Mouse (Mus musculus): ENCODE data around the gene Tlcd2. TPM values are rescaled to one million over a fixed set of nuclear protein-coding genes. Genes with fewer than 3 reads are reported as not detected.

Tlcd2 gene
- 22.6 and 24.5 TPM in 2 replicates for polyA plus RNA-seq (2015; fragmentation: Nextera tagmentation; extraction: Ambion mirVana)

GRCm38 (mm10) chr11:75460844-75461742, at the start of gene Tlcd2:
Tlcd2 (plus strand) TSS chr11:75461715.
- Histone ChIP-seq H3K27me3 (no peaks in the 10 kb centered on the region), H3K4me1 (peaks cover 37% of the 10 kb centered on the region), H3K4me2 (peak within 1 kb of the TSS; percentile 97), H3K4me3 (replicated peaks) (peak within 1 kb of the TSS; percentile 82), H3K36me3 (peaks cover 18% of the 10 kb centered on the region), H3K9ac (peak within 1 kb of the TSS; percentile 68), H3K9me3 (replicated peaks) (no peaks in the 10 kb centered on the region), H3K27ac (peak within 1 kb of the TSS; percentile 98)
- under 1% methylated on average over 46 of the region's 46 CpGs for WGBS
- peak; percentile 91 for ATAC-seq (replicated peaks; ENCODE audit: low FRiP score)

- Histone ChIP-seq H3K9ac (no peak overlapping the region), H3K36me3 (peaks cover 20% of the 10 kb centered on the region), H3K27me3 (no peaks in the 10 kb centered on the region), H3K4me3 (replicated peaks) (no peak overlapping the region), H3K9me3 (replicated peaks) (no peaks in the 10 kb centered on the region), H3K27ac (no peak overlapping the region), H3K4me2 (no peak overlapping the region), H3K4me1 (peaks cover 3% of the 10 kb centered on the region; the same call in 1 of the 2 replicates)
- whole genome bisulfite sequencing, result 60% methylated on average over 7 of the region's 7 CpGs
- no peak for ATAC-seq (replicated peaks; ENCODE audit: low FRiP score)
Measured at GRCm38 (mm10) chr11:75415096-75415495, 46.4 kb upstream of the Tlcd2 start.

- no peaks in the 10 kb centered on the region for H3K27me3 ChIP-seq
- no peak overlapping the region for H3K27ac ChIP-seq
- H3K4me3 ChIP-seq (replicated peaks), result no peak overlapping the region
- H3K9me3 ChIP-seq (replicated peaks), result no peaks in the 10 kb centered on the region
- peaks cover 14% of the 10 kb centered on the region; the same call in 1 of the 2 replicates for H3K36me3 ChIP-seq
- no peak overlapping the region for H3K9ac ChIP-seq
- H3K4me2 ChIP-seq, result no peak overlapping the region
- peaks cover 8% of the 10 kb centered on the region for H3K4me1 ChIP-seq
- 87% methylated on average over 13 of the region's 13 CpGs for WGBS
- ATAC-seq (replicated peaks; ENCODE audit: low FRiP score), result no peak
Measured at GRCm38 (mm10) chr11:75415994-75416393, 45.5 kb upstream of the Tlcd2 start.

- no peaks in the 10 kb centered on the region for H3K9me3 ChIP-seq (replicated peaks)
- H3K4me1 ChIP-seq, result peaks cover 28% of the 10 kb centered on the region
- no peaks in the 10 kb centered on the region for H3K27me3 ChIP-seq
- no peak overlapping the region; the same call in 1 of the 2 replicates for H3K9ac ChIP-seq
- H3K4me2 ChIP-seq, result no peak overlapping the region
- WGBS, result 80% methylated on average over 7 of the region's 7 CpGs
- peaks cover 4% of the 10 kb centered on the region; the same call in 1 of the 2 replicates for H3K36me3 ChIP-seq
- ATAC-seq (replicated peaks; ENCODE audit: low FRiP score), result no peak
- no peak overlapping the region for H3K27ac ChIP-seq
- no peak overlapping the region for H3K4me3 ChIP-seq (replicated peaks)
Measured at GRCm38 (mm10) chr11:75420037-75420436, 41.5 kb upstream of the Tlcd2 start.

GRCm38 (mm10) chr11:75420810-75421374, 40.6 kb upstream of the Tlcd2 start:
- Histone ChIP-seq H3K27ac (no peak overlapping the region), H3K27me3 (no peaks in the 10 kb centered on the region), H3K9me3 (replicated peaks) (no peaks in the 10 kb centered on the region), H3K4me3 (replicated peaks) (no peak overlapping the region), H3K4me1 (peaks cover 28% of the 10 kb centered on the region), H3K4me2 (peak overlapping the region; percentile 65), H3K9ac (no peak overlapping the region; the same call in 1 of the 2 replicates), H3K36me3 (no peaks in the 10 kb centered on the region)
- ATAC-seq (replicated peaks; ENCODE audit: low FRiP score), result 0 out of 2 replicates have a peak, but pooled peaks have one; percentile 13
- WGBS, result 48% methylated on average over 5 of the region's 5 CpGs

- Histone ChIP-seq H3K4me1 (peaks cover 28% of the 10 kb centered on the region), H3K4me2 (peak overlapping the region; percentile 65), H3K9ac (peak overlapping the region; percentile 33; the same call in 1 of the 2 replicates), H3K27ac (peak overlapping the region; percentile 59; the same call in 1 of the 2 replicates), H3K27me3 (no peaks in the 10 kb centered on the region), H3K9me3 (replicated peaks) (no peaks in the 10 kb centered on the region), H3K4me3 (replicated peaks) (peak overlapping the region; percentile 50), H3K36me3 (no peaks in the 10 kb centered on the region)
- ATAC-seq (replicated peaks; ENCODE audit: low FRiP score), result peak; percentile 38; the same call in 1 of the 2 replicates
- 35% methylated on average over 6 of the region's 6 CpGs for WGBS
Measured at GRCm38 (mm10) chr11:75421375-75422012, 40.0 kb upstream of the Tlcd2 start.

GRCm38 (mm10) chr11:75422013-75422792, 39.3 kb upstream of the Tlcd2 start, which contains the start of gene Serpinf1:
Serpinf1 (minus strand) TSS chr11:75422701.
- WGBS, result 20% methylated on average over 10 of the region's 10 CpGs
- Histone ChIP-seq H3K9ac (peak within 1 kb of the TSS; percentile 33; the same call in 1 of the 2 replicates), H3K4me1 (peaks cover 28% of the 10 kb centered on the region), H3K9me3 (replicated peaks) (no peaks in the 10 kb centered on the region), H3K27me3 (no peaks in the 10 kb centered on the region), H3K4me2 (peak within 1 kb of the TSS; percentile 65), H3K27ac (peak within 1 kb of the TSS; percentile 59), H3K4me3 (replicated peaks) (peak within 1 kb of the TSS; percentile 50), H3K36me3 (no peaks in the 10 kb centered on the region)
- peak; percentile 69; the same call in 1 of the 2 replicates for ATAC-seq (replicated peaks; ENCODE audit: low FRiP score)

GRCm38 (mm10) chr11:75423091-75423490, 38.4 kb upstream of the Tlcd2 start:
- Histone ChIP-seq H3K4me2 (no peak overlapping the region), H3K27ac (no peak overlapping the region), H3K4me3 (replicated peaks) (no peak overlapping the region), H3K9me3 (replicated peaks) (no peaks in the 10 kb centered on the region), H3K36me3 (no peaks in the 10 kb centered on the region), H3K9ac (no peak overlapping the region), H3K27me3 (no peaks in the 10 kb centered on the region), H3K4me1 (peaks cover 28% of the 10 kb centered on the region)
- WGBS, result 92% methylated on average over 3 of the region's 3 CpGs
- ATAC-seq (replicated peaks; ENCODE audit: low FRiP score), result no peak

GRCm38 (mm10) chr11:75424033-75424432, 37.5 kb upstream of the Tlcd2 start:
- WGBS, result 88% methylated on average over 9 of the region's 9 CpGs
- Histone ChIP-seq H3K9me3 (replicated peaks) (no peaks in the 10 kb centered on the region), H3K4me2 (no peak overlapping the region)

GRCm38 (mm10) chr11:75424459-75424858, 37.1 kb upstream of the Tlcd2 start:
- Histone ChIP-seq H3K9ac (no peak overlapping the region), H3K4me1 (peaks cover 28% of the 10 kb centered on the region), H3K4me3 (replicated peaks) (no peak overlapping the region), H3K27ac (no peak overlapping the region; the same call in 1 of the 2 replicates), H3K9me3 (replicated peaks) (no peaks in the 10 kb centered on the region), H3K27me3 (no peaks in the 10 kb centered on the region), H3K36me3 (no peaks in the 10 kb centered on the region), H3K4me2 (no peak overlapping the region)
- ATAC-seq (replicated peaks; ENCODE audit: low FRiP score), result no peak
- 92% methylated on average over 3 of the region's 3 CpGs for WGBS

More at GRCm38 (mm10) chr11:75424033-75424432, 37.5 kb upstream of the Tlcd2 start:
- no peaks in the 10 kb centered on the region for H3K27me3 ChIP-seq
- no peak overlapping the region for H3K27ac ChIP-seq
- no peaks in the 10 kb centered on the region for H3K36me3 ChIP-seq
- H3K4me3 ChIP-seq (replicated peaks), result no peak overlapping the region
- H3K4me1 ChIP-seq, result peaks cover 28% of the 10 kb centered on the region
- H3K9ac ChIP-seq, result no peak overlapping the region
- ATAC-seq (replicated peaks; ENCODE audit: low FRiP score), result no peak
